Mouse (Mus musculus) ES-E14 (cell line): ENCODE results near the gene Cntd1. TPM values are rescaled to one million over a fixed set of nuclear protein-coding genes. Genes with fewer than 3 reads are reported as not detected.

Experiments
- DNase-seq: peaks from one replicate; pipeline ENCODE4 v3.0.0-alpha.2; 2013; ENCODE audit warnings: low read depth, low spot score
- H3K27ac ChIP-seq: 2 replicates; pipeline ENCODE4 v1.5.1; 2012; ENCODE audit warnings: low read depth, mild to moderate bottlenecking, low read length, moderate library complexity, mixed read lengths; ENCODE audit not compliant: poor library complexity, insufficient read depth, severe bottlenecking
- H3K36me3 ChIP-seq: 2 replicates; pipeline ENCODE4 v1.6.1; 2012; ENCODE audit warnings: mild to moderate bottlenecking, low read length, moderate library complexity, mixed read lengths; ENCODE audit not compliant: control insufficient read depth, poor library complexity, insufficient read depth, severe bottlenecking
- H3K4me1 ChIP-seq, 2 experiments: fragments of 150-350 bp in 1 of 2; sonication (generic) in 1 of 2; 2 replicates each; pipeline ENCODE4 v1.6.1; 2012; ENCODE audit warnings: low read length in 2 of 2, mild to moderate bottlenecking in 1 of 2, mixed read lengths in 1 of 2; ENCODE audit not compliant: control insufficient read depth in 2 of 2, insufficient read depth in 2 of 2, poor library complexity in 1 of 2
- H3K4me3 ChIP-seq, 2 experiments: fragments of 150-350 bp in 1 of 2; sonication (generic) in 1 of 2; 2 replicates each; pipeline ENCODE4 v1.5.1; 2012; ENCODE audit warnings: low read length in 2 of 2, low read depth in 1 of 2, mild to moderate bottlenecking in 1 of 2, mixed read lengths in 1 of 2; ENCODE audit not compliant: insufficient read depth in 1 of 2, poor library complexity in 1 of 2, severe bottlenecking in 1 of 2
- H3K9ac ChIP-seq: 2 replicates; pipeline ENCODE4 v1.6.1; 2012; ENCODE audit warnings: low read depth, mild to moderate bottlenecking, low read length, mixed read lengths; ENCODE audit not compliant: poor library complexity, insufficient read depth, severe bottlenecking
- H3K9me3 ChIP-seq: fragments of 150-350 bp; sonication (generic); 2 replicates; pipeline ENCODE4 v1.6.1; 2012; ENCODE audit warnings: low read depth, mild to moderate bottlenecking, low read length; ENCODE audit not compliant: control insufficient read depth, insufficient read depth
- CHD2 ChIP-seq: IDR thresholded peaks from 2 replicates; pipeline ENCODE4 v1.6.1; 2014; ENCODE audit warnings: mild to moderate bottlenecking, low read depth, low read length, inconsistent platforms
- HCFC1 ChIP-seq: IDR thresholded peaks from 2 replicates; pipeline ENCODE4 v1.6.1; 2012; ENCODE audit warnings: low read length, inconsistent platforms, borderline replicate concordance; ENCODE audit not compliant: insufficient read depth
- MAFK ChIP-seq: IDR thresholded peaks from 2 replicates; pipeline ENCODE4 v1.6.1; 2014; ENCODE audit warnings: mild to moderate bottlenecking, low read depth, low read length, inconsistent platforms; ENCODE audit not compliant: insufficient read depth
- ZC3H11A ChIP-seq: IDR thresholded peaks from 2 replicates; pipeline ENCODE4 v1.6.1; 2012; ENCODE audit warnings: low read depth, mild to moderate bottlenecking, inconsistent platforms, low read length, borderline replicate concordance
- ZNF384 ChIP-seq: IDR thresholded peaks from 2 replicates; pipeline ENCODE4 v1.6.1; 2012; ENCODE audit warnings: low read depth, low read length, inconsistent platforms
- in situ Hi-C, 2 experiments: fragments of 600-800 bp; cut with MboI; formaldehyde crosslinking; loops; one replicate each; pipeline ENCODE4 v1.15.1; 2025; ENCODE audit warnings: low sequenced_read_pairs in 2 of 2, inconsistent platforms in 1 of 2; ENCODE audit not compliant: unreplicated experiment in 2 of 2
- total RNA-seq: library from RNA; depleted of rRNA; stranded (reverse); fragments of 300-350 nt; gene quantifications from 2 replicates; pipeline ENCODE4 v1.2.3, GENCODE M21; 2012

Cntd1 gene
- total RNA-seq, 1 experiment, result 2.1 TPM

DNA sequence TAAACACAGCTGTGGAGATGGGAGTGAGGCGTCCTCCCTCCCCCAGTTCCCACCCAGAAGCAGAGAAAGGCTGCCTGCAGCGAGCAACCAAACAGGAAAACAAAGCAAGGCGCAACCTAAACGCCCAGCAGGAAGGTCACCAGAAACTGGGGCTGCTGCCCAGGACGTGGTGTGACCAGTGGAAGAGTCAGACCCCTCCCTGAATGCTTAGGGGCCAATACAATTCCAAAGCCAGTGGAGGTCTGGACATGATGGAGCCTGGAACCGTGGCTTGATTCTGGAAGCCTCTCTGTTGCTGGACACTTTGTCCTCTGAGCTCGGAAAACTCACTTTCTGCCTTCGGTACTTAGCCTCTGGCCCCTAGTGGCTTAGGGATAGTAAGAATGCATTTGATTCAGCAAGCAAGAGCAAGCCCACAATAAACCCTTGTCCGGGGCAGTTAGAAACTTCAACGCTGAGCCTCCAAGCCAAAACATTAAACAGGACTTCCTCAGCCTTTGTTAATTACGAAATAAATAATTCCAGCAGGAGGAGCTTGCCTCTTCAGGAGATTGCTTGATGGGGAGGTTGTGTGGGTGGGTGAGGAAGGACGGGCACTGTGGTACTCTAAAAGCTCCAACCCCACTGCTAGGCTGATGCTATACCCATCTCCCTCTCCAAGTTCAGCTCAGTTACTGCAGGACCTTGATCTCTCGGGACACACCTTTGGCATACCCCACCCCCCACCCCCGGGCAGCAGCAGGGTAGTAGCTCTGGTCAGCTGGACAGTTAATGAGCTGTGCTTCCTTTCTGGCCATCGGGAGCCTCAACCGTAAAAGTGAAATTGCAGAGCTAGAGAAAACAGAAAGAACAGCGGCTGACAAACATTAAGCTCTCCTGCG, 47.6 kb upstream of the Cntd1 start:
- H3K36me3 ChIP-seq, result no peaks in the 10 kb centered on the region
- 0 out of 4 replicates have a peak overlapping the region, but pooled peaks of 1 of the 2 experiments have one; percentile 23 for H3K4me3 ChIP-seq
- in situ Hi-C loops, result no loop called here
- no peak for TF ChIP-seq HCFC1
- no peak for TF ChIP-seq ZC3H11A
- TF ChIP-seq MAFK, result no peak
- no peak for TF ChIP-seq ZNF384
- TF ChIP-seq CHD2, result no peak
- no peak for DNase-seq
- H3K9me3 ChIP-seq, result no peaks in the 10 kb centered on the region
- H3K4me1 ChIP-seq, result peaks cover 15 to 30% of the 10 kb centered on the region in 2 experiments
- peak overlapping the region; percentile 40; the same call in 1 of the 2 replicates for H3K9ac ChIP-seq
- peak overlapping the region; percentile 28; the same call in 1 of the 2 replicates for H3K27ac ChIP-seq

DNA sequence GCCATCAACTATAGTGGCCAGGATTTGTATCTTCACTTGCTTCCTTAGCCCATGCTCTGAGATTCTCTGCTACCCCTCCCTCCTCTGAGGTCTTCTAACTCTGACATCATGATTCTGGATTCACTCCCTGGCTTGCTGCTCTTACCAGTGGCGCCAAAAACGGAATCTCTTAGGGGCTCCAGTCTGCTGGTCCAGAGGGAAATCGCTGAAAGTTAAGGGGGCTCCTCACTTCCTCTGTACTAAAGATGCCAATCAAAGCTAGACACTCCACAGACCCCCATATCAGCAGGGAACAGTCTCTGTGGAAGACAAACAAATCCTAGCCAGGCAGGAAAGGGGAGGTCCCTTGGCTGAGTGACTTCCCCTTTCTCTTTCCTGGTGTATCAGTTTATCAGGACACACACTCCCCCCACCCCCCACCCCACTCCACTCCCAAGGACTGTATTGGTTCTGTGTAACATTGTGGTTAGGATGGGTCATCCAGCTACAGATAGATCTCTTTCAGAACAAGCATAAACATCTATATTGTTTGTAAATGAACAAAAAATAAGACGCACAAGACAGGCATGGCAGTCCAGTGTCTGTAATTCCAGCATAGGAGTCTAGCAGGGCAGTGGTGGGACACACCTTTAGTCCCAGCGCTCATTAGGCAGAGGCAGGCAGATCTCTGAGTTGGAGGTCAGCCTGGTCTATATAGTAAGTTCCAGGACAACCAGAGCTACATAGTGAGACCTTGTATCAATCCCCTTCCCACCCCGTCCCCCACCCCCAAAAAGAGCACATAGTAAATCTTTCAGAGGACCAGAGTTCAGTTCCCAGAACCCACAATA, 46.6 kb upstream of the Cntd1 start:
- Histone ChIP-seq H3K36me3 (no peaks in the 10 kb centered on the region), H3K4me1 (peaks cover 15 to 30% of the 10 kb centered on the region in 2 experiments), H3K27ac (no peak overlapping the region), H3K9me3 (no peaks in the 10 kb centered on the region), H3K9ac (no peak overlapping the region), H3K4me3 (no peak overlapping the region)
- in situ Hi-C loops, result no loop called here
- no peak for DNase-seq
- TF ChIP-seq MAFK, result no peak
- TF ChIP-seq CHD2, result no peak
- no peak for TF ChIP-seq ZC3H11A
- TF ChIP-seq ZNF384, result no peak
- TF ChIP-seq HCFC1, result no peak

DNA sequence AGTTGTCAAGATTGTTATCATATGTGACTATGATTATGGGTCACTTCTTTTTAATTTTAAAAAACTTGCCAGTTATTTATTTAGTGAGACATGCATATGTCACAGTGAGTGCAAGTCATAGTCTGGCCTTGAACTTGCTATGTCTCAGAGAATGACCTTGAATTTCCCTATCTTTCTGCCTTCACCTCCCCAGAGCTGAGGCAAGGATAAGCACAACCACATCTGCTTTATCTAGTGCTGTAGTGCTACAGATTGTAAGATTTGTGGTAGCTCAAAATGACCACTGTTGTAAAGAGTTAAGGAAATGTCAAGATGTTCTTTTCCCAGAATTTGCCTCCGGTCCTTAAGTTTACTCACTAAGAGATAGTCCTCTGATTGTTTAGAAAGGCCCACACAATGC, 45.6 kb upstream of the Cntd1 start:
- DNase-seq, result no peak
- H3K4me3 ChIP-seq, result no peak overlapping the region
- no peak overlapping the region for H3K9ac ChIP-seq
- TF ChIP-seq HCFC1 (no peak), CHD2 (no peak), ZC3H11A (no peak), MAFK (no peak), ZNF384 (no peak)
- H3K4me1 ChIP-seq, result peaks cover 15 to 30% of the 10 kb centered on the region in 2 experiments
- no peaks in the 10 kb centered on the region for H3K36me3 ChIP-seq
- no peaks in the 10 kb centered on the region for H3K9me3 ChIP-seq
- in situ Hi-C loops, result no loop called here
- no peak overlapping the region for H3K27ac ChIP-seq

DNA sequence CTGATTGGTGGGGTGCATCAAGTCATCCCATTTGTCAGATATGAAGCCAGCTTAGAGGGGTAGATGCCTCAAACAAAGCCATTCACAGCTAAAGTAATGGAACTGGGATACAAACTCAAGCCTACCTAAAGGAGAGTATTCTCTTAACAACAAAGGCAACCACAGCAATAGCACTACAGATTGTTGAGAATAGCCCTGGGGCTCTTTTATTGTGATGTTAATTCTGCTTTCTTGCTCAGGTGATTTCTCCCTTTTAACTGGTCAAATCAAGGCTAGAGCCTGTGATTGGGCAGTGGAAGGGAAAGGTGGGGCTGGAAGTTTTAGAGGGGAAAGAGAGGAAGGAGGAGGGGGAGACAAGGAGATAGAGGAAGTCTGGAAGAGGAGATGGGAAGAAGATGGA, 44.7 kb upstream of the Cntd1 start:
- DNase-seq, result peak; percentile 94
- peak overlapping the region; percentile 43 to 46; a peak in 3 of 4 replicates for H3K4me3 ChIP-seq
- no peaks in the 10 kb centered on the region for H3K9me3 ChIP-seq
- H3K9ac ChIP-seq, result no peak overlapping the region
- no peak for TF ChIP-seq ZC3H11A
- TF ChIP-seq CHD2, result no peak
- no peak for TF ChIP-seq ZNF384
- TF ChIP-seq HCFC1, result no peak
- no peak for TF ChIP-seq MAFK
- in situ Hi-C loops, result no loop called here
- no peaks in the 10 kb centered on the region for H3K36me3 ChIP-seq
- peaks cover 15 to 30% of the 10 kb centered on the region in 2 experiments for H3K4me1 ChIP-seq
- peak overlapping the region; percentile 57; the same call in 1 of the 2 replicates for H3K27ac ChIP-seq
